Mouse (Mus musculus): ENCODE results near the gene Fam3b. TPM values are rescaled to one million over a fixed set of nuclear protein-coding genes. Genes with fewer than 3 reads are reported as not detected.

The Fam3b gene
- total RNA-seq, 2 experiments from 2014 or later: not detected

DNA sequence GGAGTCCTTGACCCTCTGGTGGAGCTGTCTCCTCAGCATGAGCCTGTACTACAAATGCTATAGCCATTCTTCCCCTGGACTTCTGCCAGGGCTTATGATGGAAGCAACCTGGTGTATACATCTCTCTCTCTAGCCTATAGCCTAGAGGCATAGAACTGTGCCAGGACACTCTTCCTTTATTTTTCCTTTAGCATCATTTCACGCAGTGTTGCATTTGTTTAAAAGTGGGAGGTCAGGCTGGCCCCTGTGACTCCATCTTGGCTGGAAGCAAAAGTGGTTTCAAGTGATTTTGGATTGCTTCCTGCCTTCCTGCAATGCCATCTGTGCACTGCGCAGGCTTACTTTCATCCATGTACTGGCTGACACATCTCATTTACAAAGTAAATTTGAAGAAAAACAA lies 80.4 kb downstream of the Fam3b start:
- TF ChIP-seq CTCF (IDR thresholded peaks at IDR 0.05): no peak
- DNase-seq: no peak
- H3K27ac ChIP-seq: no peak overlapping the region
- H3K4me3 ChIP-seq: no peak overlapping the region
- intact Hi-C loops (cut with DNase I): no loop called here

DNA sequence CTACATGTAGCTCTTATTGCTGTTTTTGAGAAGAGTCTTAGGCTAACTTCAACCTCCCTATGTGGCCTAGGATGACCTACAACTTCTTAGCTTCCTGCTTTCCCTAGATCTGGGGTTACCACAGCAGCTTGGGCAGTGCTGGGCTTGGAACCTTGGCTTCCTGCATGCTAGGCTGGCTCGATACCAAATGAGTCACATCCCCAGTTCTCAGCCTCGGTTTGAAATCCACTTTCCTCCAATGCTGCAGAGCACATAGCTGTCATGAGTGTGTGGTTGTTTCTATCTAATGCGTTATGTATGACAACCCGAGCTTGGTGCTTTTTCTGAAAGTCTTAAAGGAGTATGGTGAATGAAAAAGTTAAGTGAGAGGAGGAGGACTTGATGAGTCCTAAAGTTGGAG lies 83.3 kb downstream of the Fam3b start:
- intact Hi-C loops (cut with DNase I): no loop called here
- DNase-seq: peak; percentile 60
- Histone ChIP-seq H3K27ac (no peak overlapping the region), H3K4me3 (no peak overlapping the region)
- no peak for TF ChIP-seq CTCF (IDR thresholded peaks at IDR 0.05)

DNA sequence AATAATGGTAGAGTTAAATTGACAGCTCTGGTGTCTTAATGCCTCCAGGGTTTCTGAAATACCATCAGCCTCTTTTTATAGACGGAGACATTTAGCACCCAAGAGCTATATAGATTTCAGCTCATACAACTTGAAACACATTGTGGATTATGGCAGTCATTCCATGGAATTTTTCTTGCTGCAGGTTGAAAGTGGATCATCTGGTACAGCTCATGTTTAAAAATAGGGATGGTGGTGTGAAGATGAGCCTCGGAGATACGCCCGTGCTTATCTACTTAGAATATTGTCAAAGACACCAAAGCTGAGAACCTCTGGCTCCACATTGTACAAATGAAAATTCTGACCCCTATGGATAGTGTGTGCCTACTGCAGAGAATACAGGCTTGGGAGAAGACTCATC lies 84.5 kb downstream of the Fam3b start:
- TF ChIP-seq CTCF (IDR thresholded peaks at IDR 0.05): no peak
- no peak for DNase-seq
- H3K27ac ChIP-seq: no peak overlapping the region
- no peak overlapping the region for H3K4me3 ChIP-seq
- intact Hi-C loops (cut with DNase I): no loop called here

DNA sequence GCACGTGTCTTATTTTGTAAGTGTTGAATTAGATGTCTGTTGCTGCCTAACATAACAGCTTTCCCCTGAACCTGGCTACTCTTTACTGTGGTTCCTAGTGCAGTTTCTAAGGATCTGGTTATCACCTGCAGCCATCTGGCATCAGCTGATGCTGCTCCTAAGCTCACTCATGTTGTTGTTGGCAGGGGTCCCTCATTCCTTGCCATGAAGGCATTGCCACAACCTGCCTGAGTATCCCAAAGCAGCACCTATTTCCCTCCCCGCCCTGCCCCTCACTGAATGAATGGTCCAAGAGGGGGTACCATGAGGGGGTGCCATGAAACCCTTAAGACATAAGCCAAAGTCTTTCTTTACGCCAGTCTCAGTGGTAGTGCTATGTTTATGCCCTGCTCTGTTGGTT lies 86.6 kb downstream of the Fam3b start:
- intact Hi-C loops (cut with DNase I): no loop called here
- no peak for DNase-seq
- Histone ChIP-seq H3K27ac (no peak overlapping the region), H3K4me3 (no peak overlapping the region)
- TF ChIP-seq CTCF (IDR thresholded peaks at IDR 0.05): no peak

DNA sequence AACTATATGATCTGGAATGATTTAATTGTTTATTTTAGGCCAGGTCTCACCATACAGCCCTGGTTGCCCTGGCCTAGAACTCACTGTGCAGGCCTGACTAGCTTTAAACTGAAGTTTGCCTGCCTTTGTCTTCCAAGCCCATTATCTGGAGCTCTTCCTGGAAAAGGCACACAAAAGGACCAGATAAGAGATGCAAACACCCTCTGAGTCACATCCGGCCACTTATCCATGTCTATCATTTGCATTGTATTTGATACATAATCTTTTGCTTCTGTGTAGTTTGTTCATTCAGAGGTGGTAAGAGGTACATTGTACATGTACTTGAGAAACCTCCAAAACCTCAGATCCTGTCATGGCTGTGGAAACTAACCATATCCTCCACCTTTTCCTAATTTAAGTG lies 91.0 kb downstream of the Fam3b start:
- intact Hi-C loops (cut with DNase I): no loop called here
- DNase-seq: no peak
- Histone ChIP-seq H3K27ac (no peak overlapping the region), H3K4me3 (no peak overlapping the region)
- TF ChIP-seq CTCF (IDR thresholded peaks at IDR 0.05): no peak

DNA sequence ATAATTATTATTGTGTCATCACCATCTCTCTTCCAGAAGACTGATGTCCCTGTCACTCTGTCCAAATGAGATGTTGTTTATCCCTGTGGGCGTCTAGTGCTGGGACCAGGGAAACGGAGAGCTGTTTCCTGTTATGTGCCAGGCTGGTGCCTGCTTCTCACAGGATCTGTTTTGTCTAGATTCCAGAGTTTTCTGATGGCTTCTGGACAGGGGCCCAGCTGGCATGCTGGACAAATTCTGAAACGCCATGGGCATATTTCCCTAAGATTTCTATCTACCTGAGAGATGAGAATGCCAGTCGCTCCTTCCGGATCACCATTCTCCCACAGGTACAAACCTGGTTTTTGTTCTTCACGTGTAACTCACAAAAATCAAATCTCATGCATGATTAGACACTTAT lies 92.9 kb downstream of the Fam3b start:
- Histone ChIP-seq H3K4me3 (no peak overlapping the region), H3K27ac (no peak overlapping the region)
- intact Hi-C loops (cut with DNase I): no loop called here
- no peak for TF ChIP-seq CTCF (IDR thresholded peaks at IDR 0.05)
- DNase-seq: no peak

Other genes starting within 250 kb of the Fam3b start
- 1 to 10 TPM; 1.1 to 2.9 TPM for gene Bace2, start 158.1 kb downstream of the Fam3b start, total RNA-seq (2021)
- under 1 TPM; 0.33 to 0.36 TPM for gene Mx1, start 51.9 kb downstream of the Fam3b start, total RNA-seq (2021)
- gene Tmprss2, start 96.4 kb upstream of the Fam3b start, total RNA-seq (2021): under 1 TPM in 1 of 2 experiments, not detected in 1; 0.14 TPM
- gene Ripk4, start 249.0 kb upstream of the Fam3b start, total RNA-seq (2021): not detected

Measured in gastrocnemius, adult 2 months (tissue).